Mouse (Mus musculus): ENCODE measurements at regions not wholly inside any gene's neighbourhood (a gene's known extent, or its start where the extent isn't known, plus 50 kb on each side); places are given as distances from the start of the nearest gene placed in this dataset.

DNA sequence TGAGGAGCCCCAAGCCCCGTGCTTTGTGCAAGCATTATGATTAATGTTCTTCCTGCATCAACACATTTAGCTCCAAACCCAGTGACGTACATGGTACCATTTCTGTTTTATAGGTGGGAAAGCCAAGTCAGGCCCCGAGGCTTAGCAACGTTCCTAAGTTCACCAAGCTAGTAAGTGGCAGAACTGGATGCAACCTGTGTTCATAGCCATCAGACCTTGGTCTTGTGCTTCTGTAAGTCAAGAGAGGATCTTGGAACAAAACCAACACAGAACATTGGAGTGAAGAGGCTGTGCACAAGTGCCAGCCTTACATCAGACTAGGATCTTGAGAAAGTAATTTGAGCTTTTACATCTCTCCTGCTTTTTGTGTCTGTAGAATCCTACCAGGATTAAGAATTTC is 71.3 kb downstream of the Cdc7 start:
- TF ChIP-seq POLR2A (IDR thresholded peaks at IDR 0.05; ENCODE audit: borderline replicate concordance, extremely low read depth, insufficient read depth, insufficient read length) = no peak
- H3K9me3 ChIP-seq (ENCODE audit: control insufficient read depth, low read length) = no peaks in the 10 kb centered on the region
- no peaks in the 10 kb centered on the region for H3K36me3 ChIP-seq (ENCODE audit: control insufficient read depth, insufficient read depth, low read length)
- no peak for ATAC-seq (ENCODE audit: low FRiP score, low read depth)
- no peak overlapping the region for H3K4me3 ChIP-seq (replicated peaks; ENCODE audit: low read length)
- no peaks in the 10 kb centered on the region for H3K27me3 ChIP-seq (ENCODE audit: control insufficient read depth, insufficient read depth, low read length)
- no peak overlapping the region for H3K9ac ChIP-seq (ENCODE audit: low read depth, low read length, severe bottlenecking)
- WGBS = 21% methylated on average over 4 of the region's 4 CpGs
- H3K27ac ChIP-seq (replicated peaks; ENCODE audit: low read depth, low read length) = no peak overlapping the region
- DNase-seq (ENCODE audit: low spot score) = no peak
- no peak overlapping the region for H3K4me2 ChIP-seq (replicated peaks; ENCODE audit: low read depth, low read length, severe bottlenecking)
- peaks cover 20% of the 10 kb centered on the region for H3K4me1 ChIP-seq (ENCODE audit: control insufficient read depth, insufficient read depth, low read length)

DNA sequence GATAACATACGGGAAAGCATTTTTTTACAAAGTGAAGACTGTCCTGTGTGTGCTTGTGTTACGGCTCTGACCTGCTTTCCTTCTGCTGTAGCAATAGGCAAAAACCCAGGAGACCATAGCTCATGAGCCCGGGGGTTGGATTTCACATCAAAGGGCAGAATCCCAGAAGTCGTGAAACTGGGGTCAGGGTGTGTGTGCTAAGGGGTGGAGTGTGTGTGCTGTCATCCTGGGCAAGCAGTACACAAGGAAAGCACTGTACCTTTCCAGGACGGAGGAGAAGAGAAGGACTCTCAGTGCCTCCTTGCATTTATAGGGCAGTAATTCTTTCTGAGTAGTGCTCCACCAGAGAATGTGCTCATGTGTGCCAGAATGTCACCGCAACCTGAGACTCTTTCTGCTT is 71.7 kb downstream of the Cdc7 start:
- no peak for ATAC-seq (ENCODE audit: low FRiP score, low read depth)
- H3K9me3 ChIP-seq (ENCODE audit: control insufficient read depth, low read length) = no peaks in the 10 kb centered on the region

DNA sequence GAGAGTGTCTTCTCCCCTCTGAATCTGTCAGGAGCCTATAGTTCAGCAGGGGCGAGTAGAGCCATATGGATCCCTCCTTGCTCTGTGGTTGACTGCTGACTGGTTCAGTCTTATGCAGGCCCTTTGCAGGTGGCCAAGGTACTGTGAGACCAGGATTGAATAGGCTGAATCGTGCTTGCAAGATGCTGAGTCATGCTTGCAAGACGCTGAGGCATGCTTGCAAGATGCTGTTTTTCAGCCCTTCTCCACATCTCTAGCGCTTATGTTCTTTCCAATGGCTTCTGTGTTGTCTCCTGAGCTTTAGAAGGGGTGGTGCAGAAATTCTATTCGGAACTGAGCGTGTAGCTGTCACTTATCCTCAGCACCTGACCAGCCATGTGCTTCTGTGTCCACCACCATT is 72.4 kb downstream of the Cdc7 start:
- H3K4me3 ChIP-seq (replicated peaks; ENCODE audit: low read length) = no peak overlapping the region
- H3K27me3 ChIP-seq (ENCODE audit: control insufficient read depth, insufficient read depth, low read length) = no peaks in the 10 kb centered on the region
- H3K4me2 ChIP-seq (replicated peaks; ENCODE audit: low read depth, low read length, severe bottlenecking) = no peak overlapping the region
- no peaks in the 10 kb centered on the region for H3K36me3 ChIP-seq (ENCODE audit: control insufficient read depth, insufficient read depth, low read length)
- H3K4me1 ChIP-seq (ENCODE audit: control insufficient read depth, insufficient read depth, low read length) = peaks cover 20% of the 10 kb centered on the region
- H3K9ac ChIP-seq (ENCODE audit: low read depth, low read length, severe bottlenecking) = no peak overlapping the region
- ATAC-seq (ENCODE audit: low FRiP score, low read depth) = no peak
- no peak for TF ChIP-seq POLR2A (IDR thresholded peaks at IDR 0.05; ENCODE audit: borderline replicate concordance, extremely low read depth, insufficient read depth, insufficient read length)
- H3K27ac ChIP-seq (replicated peaks; ENCODE audit: low read depth, low read length) = no peak overlapping the region
- H3K9me3 ChIP-seq (ENCODE audit: control insufficient read depth, low read length) = no peaks in the 10 kb centered on the region
- no peak for DNase-seq (ENCODE audit: low spot score)
- WGBS = 80% methylated on average over 6 of the region's 6 CpGs

More for the DNA sequence above, 71.7 kb downstream of the Cdc7 start:
- no peak for TF ChIP-seq POLR2A (IDR thresholded peaks at IDR 0.05; ENCODE audit: borderline replicate concordance, extremely low read depth, insufficient read depth, insufficient read length)
- peaks cover 20% of the 10 kb centered on the region for H3K4me1 ChIP-seq (ENCODE audit: control insufficient read depth, insufficient read depth, low read length)
- WGBS = 24% methylated on average over 6 of the region's 6 CpGs
- no peak overlapping the region for H3K4me2 ChIP-seq (replicated peaks; ENCODE audit: low read depth, low read length, severe bottlenecking)
- no peaks in the 10 kb centered on the region for H3K27me3 ChIP-seq (ENCODE audit: control insufficient read depth, insufficient read depth, low read length)
- H3K9ac ChIP-seq (ENCODE audit: low read depth, low read length, severe bottlenecking) = no peak overlapping the region
- H3K4me3 ChIP-seq (replicated peaks; ENCODE audit: low read length) = no peak overlapping the region
- H3K36me3 ChIP-seq (ENCODE audit: control insufficient read depth, insufficient read depth, low read length) = no peaks in the 10 kb centered on the region
- no peak for DNase-seq (ENCODE audit: low spot score)
- H3K27ac ChIP-seq (replicated peaks; ENCODE audit: low read depth, low read length) = no peak overlapping the region; the same call in 1 of the 2 replicates

DNA sequence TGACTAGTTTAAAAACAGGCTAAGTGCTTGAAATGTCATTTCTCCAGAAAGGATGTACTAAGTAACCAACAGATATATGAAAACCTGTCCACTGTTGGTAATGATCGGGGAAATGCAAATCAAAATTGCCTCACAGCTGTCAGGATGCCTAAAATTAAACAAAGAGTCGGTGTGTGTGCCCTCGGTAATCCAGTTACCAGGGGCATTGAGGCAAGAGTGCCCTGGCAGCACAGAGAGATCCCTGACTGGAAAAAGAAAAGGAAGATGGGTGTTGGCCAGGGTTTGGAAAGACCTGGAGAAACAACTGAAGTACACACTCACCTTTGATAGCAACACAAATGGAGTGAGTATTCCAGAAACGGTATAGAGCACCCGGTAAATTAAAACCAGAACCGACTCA is 73.0 kb downstream of the Cdc7 start:
- no peak for TF ChIP-seq POLR2A (IDR thresholded peaks at IDR 0.05; ENCODE audit: borderline replicate concordance, extremely low read depth, insufficient read depth, insufficient read length)
- peaks cover 20% of the 10 kb centered on the region for H3K4me1 ChIP-seq (ENCODE audit: control insufficient read depth, insufficient read depth, low read length)
- WGBS = 61% methylated on average over 6 of the region's 6 CpGs
- no peaks in the 10 kb centered on the region for H3K9me3 ChIP-seq (ENCODE audit: control insufficient read depth, low read length)
- no peak overlapping the region for H3K9ac ChIP-seq (ENCODE audit: low read depth, low read length, severe bottlenecking)
- H3K27me3 ChIP-seq (ENCODE audit: control insufficient read depth, insufficient read depth, low read length) = no peaks in the 10 kb centered on the region
- DNase-seq (ENCODE audit: low spot score) (no peak), ATAC-seq (ENCODE audit: low FRiP score, low read depth) (no peak)
- H3K4me2 ChIP-seq (replicated peaks; ENCODE audit: low read depth, low read length, severe bottlenecking) = no peak overlapping the region
- H3K4me3 ChIP-seq (replicated peaks; ENCODE audit: low read length) = no peak overlapping the region
- H3K36me3 ChIP-seq (ENCODE audit: control insufficient read depth, insufficient read depth, low read length) = no peaks in the 10 kb centered on the region
- no peak overlapping the region for H3K27ac ChIP-seq (replicated peaks; ENCODE audit: low read depth, low read length)

DNA sequence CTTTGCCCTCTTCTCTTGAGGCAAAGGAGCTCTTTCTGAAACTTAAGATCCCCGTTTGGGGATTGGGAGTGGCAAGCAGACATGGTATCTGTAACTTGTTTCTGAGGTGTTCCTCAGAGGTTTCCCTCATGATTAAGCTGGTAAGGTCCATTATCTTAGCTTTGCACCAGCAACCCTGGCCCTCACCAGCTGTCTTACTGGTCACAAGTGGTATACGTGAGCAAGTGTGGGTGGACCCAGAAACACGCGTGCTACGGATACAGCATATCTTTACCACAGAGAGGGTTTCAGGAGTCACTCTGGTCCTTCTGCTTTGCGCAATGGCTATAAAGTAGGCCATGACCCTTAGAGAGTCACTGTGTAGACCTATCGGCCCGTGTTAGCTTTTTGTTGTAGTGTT is 75.2 kb downstream of the Cdc7 start:
- Histone ChIP-seq H3K4me1 (ENCODE audit: control insufficient read depth, insufficient read depth, low read length) (peaks cover 20% of the 10 kb centered on the region), H3K4me3 (replicated peaks; ENCODE audit: low read length) (no peak overlapping the region), H3K27ac (replicated peaks; ENCODE audit: low read depth, low read length) (no peak overlapping the region), H3K4me2 (replicated peaks; ENCODE audit: low read depth, low read length, severe bottlenecking) (no peak overlapping the region), H3K9ac (ENCODE audit: low read depth, low read length, severe bottlenecking) (no peak overlapping the region), H3K27me3 (ENCODE audit: control insufficient read depth, insufficient read depth, low read length) (no peaks in the 10 kb centered on the region), H3K9me3 (ENCODE audit: control insufficient read depth, low read length) (no peaks in the 10 kb centered on the region), H3K36me3 (ENCODE audit: control insufficient read depth, insufficient read depth, low read length) (no peaks in the 10 kb centered on the region)
- DNase-seq (ENCODE audit: low spot score) (no peak), ATAC-seq (ENCODE audit: low FRiP score, low read depth) (no peak)
- no peak for TF ChIP-seq POLR2A (IDR thresholded peaks at IDR 0.05; ENCODE audit: borderline replicate concordance, extremely low read depth, insufficient read depth, insufficient read length)
- 96% methylated on average over 8 of the region's 8 CpGs for WGBS

DNA sequence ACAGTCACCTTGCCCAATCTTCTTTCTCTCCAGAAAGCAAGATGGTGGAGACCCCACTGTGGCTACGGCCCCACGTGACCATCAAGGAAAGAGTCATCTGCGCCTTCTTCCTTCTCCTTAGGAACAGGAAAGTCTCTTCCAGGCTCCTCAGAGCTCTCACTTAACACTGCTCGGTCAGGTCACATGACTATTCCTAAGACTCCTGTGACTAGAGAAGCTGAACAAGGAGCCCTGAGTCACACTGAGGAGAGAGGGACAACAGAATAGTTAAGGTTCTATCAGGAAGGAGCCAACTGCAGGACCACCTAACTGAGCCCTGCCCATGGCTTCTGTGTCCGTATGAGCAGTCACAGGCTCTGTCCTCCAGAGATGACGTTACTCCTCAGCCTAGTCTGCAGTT is 75.8 kb downstream of the Cdc7 start:
- H3K36me3 ChIP-seq (ENCODE audit: control insufficient read depth, insufficient read depth, low read length) = no peaks in the 10 kb centered on the region
- H3K9me3 ChIP-seq (ENCODE audit: control insufficient read depth, low read length) = no peaks in the 10 kb centered on the region
- peaks cover 20% of the 10 kb centered on the region for H3K4me1 ChIP-seq (ENCODE audit: control insufficient read depth, insufficient read depth, low read length)
- no peak overlapping the region for H3K27ac ChIP-seq (replicated peaks; ENCODE audit: low read depth, low read length)
- no peak overlapping the region for H3K9ac ChIP-seq (ENCODE audit: low read depth, low read length, severe bottlenecking)
- no peak overlapping the region for H3K4me2 ChIP-seq (replicated peaks; ENCODE audit: low read depth, low read length, severe bottlenecking)
- DNase-seq (ENCODE audit: low spot score) = no peak
- TF ChIP-seq POLR2A (IDR thresholded peaks at IDR 0.05; ENCODE audit: borderline replicate concordance, extremely low read depth, insufficient read depth, insufficient read length) = no peak
- H3K4me3 ChIP-seq (replicated peaks; ENCODE audit: low read length) = no peak overlapping the region
- ATAC-seq (ENCODE audit: low FRiP score, low read depth) = no peak
- no peaks in the 10 kb centered on the region for H3K27me3 ChIP-seq (ENCODE audit: control insufficient read depth, insufficient read depth, low read length)
- WGBS = 88% methylated on average over 6 of the region's 6 CpGs

All from limb, embryonic 14.5 days (tissue).